Mouse (Mus musculus) lung, adult 2 months (tissue): ENCODE data around the gene Zfp579.

Experiments used
- CTCF ChIP-seq: fragments of 200-500 bp; IDR thresholded peaks from 2 replicates; pipeline ENCODE4 v1.5.1; 2011; ENCODE audit warnings: mild to moderate bottlenecking, low read length, control low read depth; ENCODE audit not compliant: insufficient read depth
- POLR2A ChIP-seq: fragments of 200-500 bp; IDR thresholded peaks from 2 replicates; pipeline ENCODE4 v1.6.1; 2011; ENCODE audit warnings: low read depth, mild to moderate bottlenecking, control low read depth, low read length, borderline replicate concordance; ENCODE audit errors: extremely low read depth

GRCm38 (mm10) chr7:5016057-5016456 is 20.1 kb upstream of the Zfp579 start:
- TF ChIP-seq CTCF (no peak), POLR2A (no peak)
